Mouse (Mus musculus) heart, adult 2 months (tissue): ENCODE measurements around the gene Gramd1a.

ENCODE experiments used
- EP300 ChIP-seq: fragments of 200-500 bp; IDR thresholded peaks from 2 replicates; pipeline ENCODE4 v1.6.1; 2011; ENCODE audit warnings: low read depth, low read length, control low read depth; ENCODE audit not compliant: insufficient read depth
- POLR2A ChIP-seq: fragments of 200-500 bp; IDR thresholded peaks from 2 replicates; pipeline ENCODE4 v1.6.1; 2011; ENCODE audit warnings: mild to moderate bottlenecking, low read depth, low read length, control low read depth; ENCODE audit not compliant: insufficient read depth

- TF ChIP-seq EP300 (0 out of 2 replicates have a peak, but pooled peaks have one; percentile 54), POLR2A (no peak)
Observed at GRCm38 (mm10) chr7:31139765-31140164, 15.9 kb downstream of the Gramd1a start.
